Mouse (Mus musculus) spleen, embryonic (tissue): Measurements from ENCODE around the gene Apc2.

Source experiments
- CTCF ChIA-PET: fragments of 350-600 bp; sonication (Branson Sonifier 250); formaldehyde crosslinking; loops from one replicate; lab custom pipeline; 2022; lab: Charles Lee

The Apc2 gene

DNA sequence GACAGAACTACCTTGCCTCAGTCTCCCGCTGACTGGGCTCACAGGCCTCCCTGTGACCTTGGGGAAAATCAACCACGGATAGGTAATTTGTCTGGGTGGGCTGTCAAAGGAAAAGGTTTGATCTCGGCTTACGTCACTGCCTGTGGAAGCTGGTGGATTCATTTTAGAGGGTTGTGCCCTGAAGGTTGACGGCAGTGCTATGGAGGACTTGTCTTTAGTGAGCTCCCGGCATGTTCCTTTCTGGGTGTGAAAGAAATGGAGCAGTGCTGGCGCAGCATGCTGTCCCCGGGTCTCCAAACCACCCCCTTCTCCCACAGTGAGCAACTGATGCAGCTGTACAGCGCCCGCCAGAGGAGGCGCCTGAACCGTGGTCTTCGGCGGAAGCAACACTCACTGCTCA lies 2.5 kb upstream of the Apc2 start:
- CTCF ChIA-PET, result no interaction called here

- CTCF ChIA-PET, result no interaction called here
Observed at GRCm38 (mm10) chr10:80294311-80294710, 1.5 kb upstream of the Apc2 start.

DNA sequence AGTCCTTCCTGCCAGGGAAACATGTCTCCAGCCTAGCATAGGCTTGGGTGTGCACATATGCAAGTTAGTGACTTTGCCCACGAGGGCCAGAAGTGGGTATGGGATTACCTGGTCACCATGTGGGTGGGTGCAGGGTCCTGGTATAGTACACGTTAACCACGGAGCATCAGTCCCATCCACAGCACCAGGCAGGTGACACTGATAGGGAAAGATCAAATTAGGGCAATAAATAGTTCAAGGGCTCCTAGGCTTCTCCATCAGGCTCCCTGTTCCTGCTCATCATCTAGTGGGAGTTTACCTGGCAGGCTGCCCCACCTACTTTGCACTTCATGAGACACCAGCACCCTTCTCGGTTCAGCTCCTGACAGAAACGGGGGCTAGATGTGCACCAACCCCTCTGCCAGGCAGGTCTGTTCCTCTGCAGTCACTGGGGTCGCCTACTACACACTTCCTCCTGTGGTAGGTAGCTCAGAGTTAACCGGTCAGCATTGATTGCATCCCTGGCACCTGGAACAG lies 931 bp upstream of the Apc2 start:
- CTCF ChIA-PET, result no interaction called here

DNA sequence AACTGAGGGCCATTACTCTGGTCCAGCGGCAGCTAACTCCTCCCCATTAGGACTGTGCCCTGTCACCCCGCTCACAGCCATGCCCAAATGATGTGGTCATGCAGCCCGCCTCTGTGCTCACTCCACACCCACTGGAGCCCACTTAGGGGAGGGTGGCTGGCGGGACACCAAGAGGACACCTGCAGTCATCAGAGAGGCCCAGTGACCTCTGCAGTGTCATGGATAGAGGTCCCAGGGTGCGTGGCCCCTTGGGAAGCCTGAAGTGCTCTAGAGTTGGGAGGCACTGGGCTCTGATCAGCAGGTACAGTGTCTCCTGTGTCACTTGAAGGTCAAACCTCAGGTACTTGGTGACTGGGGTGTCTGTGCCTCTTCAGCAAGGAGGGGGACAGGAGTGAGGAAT lies 1.0 kb downstream of the Apc2 start:
- CTCF ChIA-PET, result no interaction called here

DNA sequence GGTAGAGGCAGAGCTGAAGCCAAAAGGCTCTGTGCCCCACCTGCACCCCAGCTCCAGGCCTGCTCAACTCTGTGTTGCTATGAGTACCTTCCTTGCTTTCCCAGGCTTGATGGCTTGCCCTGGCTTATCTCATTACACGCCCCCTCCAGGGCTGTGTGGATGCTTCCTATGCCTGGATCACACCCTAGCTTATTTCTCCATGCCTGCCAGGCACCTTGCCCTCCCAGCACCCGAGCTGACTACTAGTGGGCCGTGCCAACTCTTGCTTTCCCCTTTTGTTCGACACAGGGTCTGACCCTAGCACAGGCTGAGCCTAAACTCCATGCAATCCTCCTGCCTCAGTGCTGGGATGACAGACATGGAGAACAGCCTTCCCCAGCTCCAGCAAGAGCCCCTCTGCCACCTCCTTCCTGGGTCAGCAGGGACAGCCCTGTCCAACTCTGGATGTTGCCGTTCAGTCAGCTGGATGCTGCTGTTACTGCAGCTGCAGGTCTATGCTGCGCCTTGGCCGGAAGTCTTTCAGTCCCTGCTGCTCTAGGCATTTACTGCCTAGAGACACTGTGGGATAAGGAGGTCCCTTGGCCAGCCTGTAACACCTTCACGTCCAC lies 1.9 kb downstream of the Apc2 start:
- CTCF ChIA-PET, result no interaction called here

DNA sequence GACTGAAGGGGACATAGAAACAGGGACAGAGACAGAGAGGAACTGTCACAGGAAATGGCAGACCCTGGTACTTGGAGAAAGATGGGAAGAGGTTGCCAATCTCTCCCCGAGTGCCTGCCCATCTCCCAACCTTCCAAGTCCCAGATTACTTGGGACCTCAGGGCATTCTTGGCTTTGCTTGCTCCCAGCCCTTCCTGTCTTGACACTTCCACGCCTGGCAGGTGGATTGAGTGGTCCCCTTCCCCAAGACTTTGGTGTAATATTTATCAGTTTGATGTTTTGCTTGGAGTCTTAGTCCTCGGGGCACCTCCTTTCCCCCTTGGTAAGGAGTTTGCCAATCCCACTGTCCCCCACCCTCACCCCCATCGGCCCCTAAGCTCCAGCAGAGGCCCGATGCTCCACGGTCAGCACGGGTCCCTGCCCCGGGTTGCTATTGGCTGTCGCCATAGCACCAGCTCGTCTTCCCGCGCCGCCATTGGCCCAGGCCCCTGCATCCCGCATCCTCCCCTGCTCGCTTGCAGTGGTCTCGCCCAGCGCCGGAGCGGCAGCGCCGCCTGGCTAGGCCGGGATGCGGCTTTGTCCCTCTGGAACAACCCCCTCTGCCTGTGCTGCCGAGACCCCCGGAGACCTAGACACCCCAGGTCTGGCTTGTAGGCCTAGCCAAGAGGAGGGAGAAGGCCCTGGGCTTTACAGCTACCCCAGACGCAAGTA lies 2.9 kb downstream of the Apc2 start:
- CTCF ChIA-PET, result no interaction called here

GRCm38 (mm10) chr10:80299301-80299700 lies 3.5 kb downstream of the Apc2 start:
- CTCF ChIA-PET, result interaction anchor here (0.5 to 0.8 kb wide), 2 partner anchors 7 to 46 kb away, joined by 3 read pairs; partner anchors contain the start of gene Rps15

DNA sequence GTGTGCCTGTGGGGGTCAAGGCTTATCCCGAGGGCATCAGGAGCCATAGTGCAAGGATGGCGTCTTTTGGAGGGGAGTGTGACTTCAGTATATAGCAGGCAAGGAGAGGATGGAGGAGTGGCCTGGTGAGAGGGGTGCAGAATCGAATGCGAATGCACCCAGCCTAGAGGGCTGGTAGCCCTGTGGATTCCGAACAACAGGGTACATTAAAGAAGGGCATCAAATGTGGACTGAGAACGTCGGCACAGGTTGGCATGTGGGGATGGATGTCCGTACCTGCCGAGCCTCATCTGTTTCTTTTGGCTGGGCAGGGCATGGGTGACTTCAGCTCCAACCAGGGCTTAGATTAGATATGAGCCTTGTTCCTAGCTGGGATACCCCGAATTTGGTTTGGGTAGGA lies 4.0 kb downstream of the Apc2 start:
- CTCF ChIA-PET, result interaction anchor here (0.5 to 0.8 kb wide), 2 partner anchors 8 to 45 kb away, joined by 3 read pairs; partner anchors contain the start of gene Rps15

GRCm38 (mm10) chr10:80300672-80301181 lies 5.0 kb downstream of the Apc2 start:
- CTCF ChIA-PET, result no interaction called here

DNA sequence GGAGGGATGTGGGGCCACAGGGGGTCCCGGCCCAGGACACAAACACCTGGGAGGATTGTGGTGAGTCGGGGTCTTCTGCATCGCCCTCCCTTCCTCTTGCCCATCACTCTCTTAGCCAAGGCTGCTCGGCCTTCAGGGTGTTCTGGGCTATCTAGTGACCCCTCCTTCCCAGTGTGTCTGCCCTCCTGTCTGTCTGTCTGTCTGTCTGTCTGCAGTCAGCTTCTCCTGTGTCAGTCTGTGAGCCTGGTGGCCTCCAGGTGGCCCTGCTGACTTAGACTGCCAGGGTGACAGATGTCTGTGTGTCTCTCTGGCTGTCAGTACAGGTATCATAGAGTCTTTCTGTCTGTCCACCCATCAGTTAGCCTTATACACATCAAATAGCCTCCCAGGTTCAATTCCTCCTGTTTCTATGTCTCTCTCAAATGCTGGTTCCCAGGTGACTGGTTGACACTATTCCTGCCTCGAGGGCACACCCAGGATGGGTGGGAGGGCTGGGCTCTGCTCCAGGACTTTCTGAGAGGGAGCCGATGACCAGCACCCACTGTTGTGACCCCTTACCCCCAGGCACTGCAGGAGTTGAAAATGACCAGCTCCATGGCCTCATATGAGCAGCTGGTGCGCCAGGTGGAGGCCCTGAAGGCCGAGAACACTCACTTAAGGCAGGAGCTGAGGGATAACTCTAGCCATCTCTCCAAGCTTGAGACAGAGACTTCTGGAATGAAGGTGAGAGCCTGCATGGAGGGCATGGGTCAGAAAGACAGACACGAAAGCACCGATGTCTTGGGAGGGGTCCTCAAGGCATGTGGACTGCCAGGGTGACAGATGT lies 5.7 kb downstream of the Apc2 start:
- CTCF ChIA-PET, result no interaction called here

DNA sequence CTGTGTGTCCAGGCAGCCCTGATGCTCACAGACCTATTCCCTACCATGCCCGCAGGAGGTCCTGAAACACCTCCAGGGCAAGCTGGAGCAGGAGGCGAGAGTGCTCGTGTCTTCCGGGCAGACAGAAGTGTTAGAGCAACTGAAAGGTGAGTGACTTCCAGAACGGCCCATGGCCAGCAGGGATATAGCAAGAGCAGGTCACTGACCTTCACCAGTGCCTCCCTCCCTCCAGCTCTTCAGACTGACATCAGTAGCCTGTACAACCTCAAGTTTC lies 6.2 kb downstream of the Apc2 start:
- CTCF ChIA-PET, result no interaction called here

GRCm38 (mm10) chr10:80302471-80302881 lies 6.7 kb downstream of the Apc2 start:
- CTCF ChIA-PET, result no interaction called here

DNA sequence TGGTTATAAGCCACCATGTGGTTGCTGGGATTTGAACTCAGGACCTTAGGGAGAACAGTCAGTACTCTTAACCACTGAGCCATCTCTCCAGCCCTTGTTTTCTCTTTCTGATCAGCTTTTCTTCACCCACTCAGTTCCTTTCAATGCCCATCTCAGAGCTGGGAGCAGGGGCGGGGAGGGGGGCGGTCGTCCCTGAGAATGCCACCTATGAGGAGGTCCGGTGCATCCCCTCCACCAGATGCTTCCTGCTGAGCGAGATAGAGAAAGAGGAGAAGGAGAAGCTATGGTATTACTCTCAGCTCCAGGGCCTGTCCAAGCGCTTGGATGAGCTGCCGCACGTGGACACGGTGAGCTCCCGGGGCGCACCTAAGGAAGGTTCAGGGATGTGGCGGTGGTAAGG lies 8.7 kb downstream of the Apc2 start:
- CTCF ChIA-PET, result interaction anchor here (0.6 to 0.7 kb wide), 2 partner anchors 38 to 396 kb away, joined by 3 read pairs; no protein-coding TSS in a partner anchor

DNA sequence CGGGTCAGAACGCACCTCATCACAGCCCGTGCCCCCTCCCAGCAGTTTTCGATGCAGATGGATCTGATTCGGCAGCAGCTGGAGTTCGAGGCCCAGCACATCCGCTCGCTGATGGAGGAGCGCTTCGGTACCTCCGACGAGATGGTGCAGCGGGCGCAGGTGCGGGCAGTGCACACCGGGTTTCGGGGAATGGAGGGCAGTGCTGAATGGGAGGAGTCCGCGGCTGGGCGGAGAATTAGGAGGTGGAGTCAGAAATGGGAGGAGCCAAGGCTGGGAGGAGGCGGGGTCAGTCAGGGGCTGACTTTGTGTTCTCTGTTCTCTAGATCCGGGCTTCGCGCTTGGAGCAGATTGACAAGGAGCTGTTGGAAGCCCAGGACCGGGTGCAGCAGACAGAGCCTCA lies 9.1 kb downstream of the Apc2 start:
- CTCF ChIA-PET, result interaction anchor here (0.7 kb wide), 1 partner anchor 38 kb away, joined by 3 read pairs; no protein-coding TSS in a partner anchor

- CTCF ChIA-PET, result no interaction called here
Observed at GRCm38 (mm10) chr10:80311560-80311959, 15.8 kb downstream of the Apc2 start.

- CTCF ChIA-PET, result interaction anchor here (0.6 to 1.1 kb wide), 2 partner anchors 28 to 424 kb away, joined by 3 read pairs; no protein-coding TSS in a partner anchor
Observed at GRCm38 (mm10) chr10:80312586-80313504, 17.1 kb downstream of the Apc2 start.

- CTCF ChIA-PET, result interaction anchor here (0.6 to 1.1 kb wide), 2 partner anchors 27 to 355 kb away, joined by 3 read pairs; no protein-coding TSS in a partner anchor
Observed at GRCm38 (mm10) chr10:80313627-80314201, 17.9 kb downstream of the Apc2 start.

GRCm38 (mm10) chr10:80314494-80315001 lies 18.8 kb downstream of the Apc2 start:
- CTCF ChIA-PET, result interaction anchor here (0.6 kb wide), 2 partner anchors 36 to 356 kb away, joined by 3 read pairs; no protein-coding TSS in a partner anchor

DNA sequence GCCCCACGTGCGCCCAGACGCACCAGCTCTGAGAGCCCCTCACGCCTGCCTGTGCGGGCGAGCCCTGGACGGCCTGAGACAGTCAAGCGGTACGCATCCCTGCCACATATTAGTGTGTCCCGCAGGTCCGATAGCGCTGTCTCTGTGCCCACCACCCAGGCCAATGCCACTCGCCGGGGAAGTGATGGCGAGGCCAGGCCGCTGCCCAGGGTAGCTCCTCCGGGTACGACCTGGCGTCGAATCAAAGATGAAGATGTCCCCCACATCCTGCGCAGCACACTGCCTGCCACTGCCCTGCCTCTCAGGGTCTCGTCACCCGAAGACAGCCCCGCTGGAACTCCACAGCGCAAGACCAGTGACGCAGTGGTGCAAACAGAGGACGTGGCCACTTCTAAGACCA lies 19.5 kb downstream of the Apc2 start:
- CTCF ChIA-PET, result no interaction called here

DNA sequence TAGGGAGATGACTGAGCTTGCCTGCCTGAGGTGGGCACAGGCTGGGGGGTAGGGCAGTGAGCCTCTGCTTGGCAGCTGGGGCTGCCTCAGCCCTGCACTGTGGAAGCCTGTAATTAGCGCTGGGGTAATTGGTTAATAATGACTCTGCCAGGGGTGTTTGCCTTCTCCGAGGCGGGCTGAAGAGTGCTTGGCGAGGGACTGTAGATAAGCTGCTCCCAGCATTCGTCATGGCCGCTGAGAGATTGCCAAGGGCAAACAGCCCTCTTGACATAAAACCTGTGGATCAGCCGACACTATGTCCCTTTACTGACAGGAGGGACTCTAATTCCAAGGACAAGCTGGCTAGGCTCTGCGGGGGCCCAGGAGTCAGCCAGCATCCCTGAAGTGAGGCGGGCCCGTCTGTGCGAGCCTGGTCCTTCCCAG lies 20.6 kb downstream of the Apc2 start:
- CTCF ChIA-PET, result no interaction called here
